ENCODE assay signal across 23 mouse cellular contexts in genomic region chr9:104567096-104567495, GRCm38 (mm10). TPM values are rescaled to one million over a fixed set of nuclear protein-coding genes. Genes with fewer than 3 reads are reported as not detected.
"Had no signal": no experiment of that assay in that cellular context is flagged by ENCODE, and none has a peak within 500 bp of the region (broad histone marks: within the 10 kb centered on the region; RNA-seq: fewer than 3 reads in every experiment).

No protein-coding gene starts in this region.

- H3K9ac ChIP-seq: liver, embryonic 13.5 days; midbrain, embryonic 12.5 days; midbrain, embryonic 15.5 days; neural tube, embryonic 12.5 days; neural tube, embryonic 15.5 days had no signal

- ATAC-seq: intestine, postnatal 0 days; midbrain, embryonic 15.5 days had no signal

- H3K27ac ChIP-seq: kidney, postnatal 0 days; liver, embryonic 13.5 days; midbrain, embryonic 12.5 days; midbrain, embryonic 15.5 days; neural tube, embryonic 12.5 days; neural tube, embryonic 15.5 days had no signal

- DNase-seq: kidney, adult 2 months; kidney, postnatal 25 days; liver, embryonic 13.5 days; lung, adult 2 months; lung, postnatal 14 days; lung, postnatal 4 days; retina, postnatal 1 day; right cerebral cortex, postnatal 25 days; thymus, adult 18-20 months; thymus, postnatal 36 days had no signal

- H3K4me1 ChIP-seq: liver, embryonic 13.5 days; neural tube, embryonic 12.5 days had no signal

- H3K36me3 ChIP-seq: liver, embryonic 13.5 days; midbrain, embryonic 12.5 days; midbrain, embryonic 15.5 days; neural tube, embryonic 12.5 days; neural tube, embryonic 15.5 days had no signal

- H3K4me3 ChIP-seq: liver, embryonic 13.5 days; midbrain, embryonic 12.5 days; midbrain, embryonic 15.5 days; neural tube, embryonic 12.5 days; neural tube, embryonic 15.5 days had no signal

- H3K4me2 ChIP-seq: liver, embryonic 13.5 days; midbrain, embryonic 12.5 days; midbrain, embryonic 15.5 days; neural tube, embryonic 12.5 days; neural tube, embryonic 15.5 days had no signal

- H3K9me3 ChIP-seq: liver, embryonic 13.5 days; midbrain, embryonic 12.5 days; midbrain, embryonic 15.5 days; neural tube, embryonic 12.5 days; neural tube, embryonic 15.5 days had no signal

RNA-seq across cellular contexts. Expression of gene Cpne4, which starts 20.0 kb away (rescaled TPM):
- total RNA-seq: liver, adult 2 months; megakaryocyte progenitor cell, adult 5-6 weeks; megakaryocyte-erythroid progenitor cell, adult 5-6 weeks had no signal
- polyA plus RNA-seq: kidney, embryonic 14.5 days; limb, embryonic 11.5 days; liver, adult 2 months; liver, embryonic 16.5 days; urinary bladder, adult 2 months had no signal
